Mouse (Mus musculus) CH12.LX (cell line): Measurements from ENCODE around the gene Tmc8. TPM values are rescaled to one million over a fixed set of nuclear protein-coding genes. Genes with fewer than 3 reads are reported as not detected.

Source experiments
- DNase-seq: peaks from one replicate; pipeline ENCODE4 v3.0.0-alpha.2; 2013; ENCODE audit errors: extremely low read depth
- H3K27ac ChIP-seq: 2 replicates; pipeline ENCODE4 v1.5.1; 2012; ENCODE audit warnings: low read depth, mild to moderate bottlenecking, control low read depth, moderate library complexity; ENCODE audit not compliant: insufficient read depth
- H3K27me3 ChIP-seq: replicated peaks from 2 replicates; pipeline ENCODE3; 2012; ENCODE audit warnings: inconsistent platforms
- H3K36me3 ChIP-seq, 2 experiments: replicated peaks in 1 of 2; 2 replicates each; pipeline versions ENCODE3 to v1.6.1; 2012; ENCODE audit warnings: inconsistent platforms in 1 of 2, low read length in 1 of 2, mild to moderate bottlenecking in 1 of 2, mixed read lengths in 1 of 2, moderate library complexity in 1 of 2; ENCODE audit not compliant: control insufficient read depth in 1 of 2, insufficient read depth in 1 of 2
- H3K4me1 ChIP-seq, 2 experiments: 2 replicates each; pipeline ENCODE4 v1.6.1; 2012; ENCODE audit warnings: inconsistent platforms in 1 of 2, moderate library complexity in 1 of 2; ENCODE audit not compliant: insufficient read depth in 2 of 2, control insufficient read depth in 1 of 2
- H3K4me2 ChIP-seq: 2 replicates; pipeline ENCODE4 v1.6.1; 2012; ENCODE audit warnings: low read depth, mild to moderate bottlenecking, control low read depth; ENCODE audit not compliant: poor library complexity, insufficient read depth, severe bottlenecking
- H3K4me3 ChIP-seq, 3 experiments: fragments of 150-350 bp in 1 of 3; sonication (generic) in 1 of 3; replicated peaks in 1 of 3; 2 replicates each; pipeline versions ENCODE3 to v1.5.1; 2011 to 2012; ENCODE audit warnings: low read depth in 2 of 3, low read length in 2 of 3, mild to moderate bottlenecking in 2 of 3, moderate library complexity in 2 of 3, control low read depth in 1 of 3, improper control_type of control experiment in 1 of 3, inconsistent platforms in 1 of 3, mixed read lengths in 1 of 3; ENCODE audit not compliant: poor library complexity in 1 of 3
- H3K79me2 ChIP-seq: replicated peaks from 2 replicates; pipeline ENCODE4 v1.6.1; 2012; ENCODE audit warnings: mild to moderate bottlenecking, moderate library complexity; ENCODE audit not compliant: control insufficient read depth, poor library complexity, insufficient read depth, severe bottlenecking; ENCODE audit errors: extremely low read depth
- H3K9ac ChIP-seq: 2 replicates; pipeline ENCODE4 v1.6.1; 2012; ENCODE audit warnings: low read depth, mild to moderate bottlenecking, control low read depth, moderate library complexity; ENCODE audit not compliant: insufficient read depth
- H3K9me3 ChIP-seq: replicated peaks from 2 replicates; pipeline ENCODE3; 2012; ENCODE audit warnings: low read length, inconsistent platforms, mixed read lengths
- BHLHE40 ChIP-seq: IDR thresholded peaks from 2 replicates; pipeline ENCODE4 v1.6.1; 2011; ENCODE audit warnings: mild to moderate bottlenecking, low read depth, low read length, improper control_type of control experiment
- ETS1 ChIP-seq: conservative IDR thresholded peaks from 2 replicates; pipeline ENCODE4 v1.6.1; 2012; ENCODE audit warnings: low read depth, mild to moderate bottlenecking, inconsistent platforms, low read length, improper control_type of control experiment, moderate library complexity
- HCFC1 ChIP-seq: IDR thresholded peaks from 2 replicates; pipeline ENCODE4 v1.6.1; 2012; ENCODE audit warnings: low read depth, mild to moderate bottlenecking, inconsistent platforms, low read length, improper control_type of control experiment
- MAX ChIP-seq: IDR thresholded peaks from 2 replicates; pipeline ENCODE4 v1.6.1; 2011; ENCODE audit warnings: low read length, improper control_type of control experiment
- NELFE ChIP-seq: IDR thresholded peaks from 2 replicates; pipeline ENCODE4 v1.6.1; 2011; ENCODE audit warnings: low read depth, low read length, improper control_type of control experiment
- NRF1 ChIP-seq: IDR thresholded peaks from 2 replicates; pipeline ENCODE4 v1.6.1; 2014; ENCODE audit warnings: low read depth, mild to moderate bottlenecking, inconsistent platforms, low read length, improper control_type of control experiment, moderate library complexity
- POLR2A ChIP-seq: IDR thresholded peaks from 2 replicates; pipeline ENCODE4 v1.6.1; 2011; ENCODE audit warnings: low read depth, mild to moderate bottlenecking, improper control_type of control experiment, low read length
- POLR2AphosphoS2 ChIP-seq: IDR thresholded peaks from 2 replicates; pipeline ENCODE4 v1.6.1; 2011; ENCODE audit warnings: low read depth, low read length, improper control_type of control experiment
- SIN3A ChIP-seq: IDR thresholded peaks from 2 replicates; pipeline ENCODE4 v1.6.1; 2012; ENCODE audit warnings: low read length, improper control_type of control experiment, inconsistent platforms
- TCF12 ChIP-seq: IDR thresholded peaks from 2 replicates; pipeline ENCODE4 v1.6.1; 2014; ENCODE audit warnings: low read depth, mild to moderate bottlenecking, inconsistent platforms, low read length, improper control_type of control experiment
- USF1 ChIP-seq: IDR thresholded peaks from 2 replicates; pipeline ENCODE4 v1.6.1; 2014; ENCODE audit warnings: low read depth, mild to moderate bottlenecking, inconsistent platforms, low read length, improper control_type of control experiment
- ZMIZ1 ChIP-seq: IDR thresholded peaks from 2 replicates; pipeline ENCODE4 v1.6.1; 2012; ENCODE audit warnings: low read depth, mild to moderate bottlenecking, inconsistent platforms, low read length, improper control_type of control experiment
- ZNF384 ChIP-seq: IDR thresholded peaks from 2 replicates; pipeline ENCODE4 v1.6.1; 2012; ENCODE audit warnings: low read depth, low read length, improper control_type of control experiment, inconsistent platforms
- dilution Hi-C: fragments of 300-500 bp; cut with MboI; formaldehyde crosslinking; loops from 2 replicates; pipeline ENCODE4 v1.14.3; 2020; ENCODE audit warnings: low sequenced_read_pairs; ENCODE audit not compliant: extremely low pct_unique_long_range_greater_than_20kb, extremely low pct_ligation_motif_present
- in situ Hi-C: fragments of 300-500 bp; cut with MboI; formaldehyde crosslinking; loops from 3 replicates; pipeline ENCODE4 v1.14.3; 2019; ENCODE audit warnings: low sequenced_read_pairs, low pct_ligation_motif_present, low pct_unique_long_range_greater_than_20kb, mixed read lengths
- polyA plus RNA-seq: library from polyadenylated mRNA; unstranded; fragments of >175 nt; gene quantifications from 2 replicates; pipeline ENCODE4 v1.2.1, GENCODE M21; 2012; ENCODE audit warnings: low read depth; ENCODE audit not compliant: insufficient read length
- total RNA-seq, 2 experiments: library from RNA; depleted of rRNA; stranded (reverse); fragments of 300-350 nt in 1 of 2; fragments of >200 nt in 1 of 2; gene quantifications; 2 replicates each; pipeline ENCODE4 v1.2.3; 2012 to 2014

Gene Tmc8
- total and polyA plus RNA-seq, 3 experiments, result 2.2 to 9.8 (median 6.1) TPM

GRCm38 (mm10) chr11:117826164-117826563 lies 44.3 kb downstream of the Tmc8 start (continued):
- TF ChIP-seq BHLHE40 (0 out of 2 replicates have a peak, but pooled peaks have one; percentile 8), USF1 (no peak), POLR2AphosphoS2 (no peak), ETS1 (no peak), NRF1 (peak; percentile 63)

- dilution Hi-C loops (no loop called here), in situ Hi-C loops (loop anchor here (5.0 to 10.0 kb wide), 3 partner anchors 35 to 352 kb away; no protein-coding TSS in a partner anchor)
- Histone ChIP-seq H3K4me2 (peak overlapping the region; percentile 89), H3K27me3 (no peaks in the 10 kb centered on the region), H3K4me3 (peak overlapping the region; percentile 64 to 77 (median 65)), H3K36me3 (peaks cover 18 to 32% of the 10 kb centered on the region in 2 experiments), H3K79me2 (peaks cover 51% of the 10 kb centered on the region), H3K4me1 (peaks cover 12 to 59% of the 10 kb centered on the region in 2 experiments), H3K27ac (peak overlapping the region; percentile 94), H3K9me3 (no peaks in the 10 kb centered on the region), H3K9ac (peak overlapping the region; percentile 85)
- peak; percentile 31 for DNase-seq
- TF ChIP-seq SIN3A (peak; percentile 71), MAX (0 out of 2 replicates have a peak, but pooled peaks have one; percentile 8), POLR2A (no peak), ZNF384 (0 out of 2 replicates have a peak, but pooled peaks have one; percentile 37), HCFC1 (no peak)
Observed at GRCm38 (mm10) chr11:117826916-117827315, 45.0 kb downstream of the Tmc8 start.

- Histone ChIP-seq H3K79me2 (peaks cover 48% of the 10 kb centered on the region), H3K9ac (peak overlapping the region; percentile 85), H3K27ac (peak overlapping the region; percentile 94), H3K4me3 (peak overlapping the region; percentile 64 to 77 (median 65)), H3K9me3 (no peaks in the 10 kb centered on the region), H3K27me3 (no peaks in the 10 kb centered on the region), H3K36me3 (peaks cover 13 to 28% of the 10 kb centered on the region in 2 experiments), H3K4me2 (peak overlapping the region; percentile 89), H3K4me1 (peaks cover 11 to 54% of the 10 kb centered on the region in 2 experiments)
- peak; percentile 35 for DNase-seq
- TF ChIP-seq ETS1 (peak; percentile 30; the same call in 1 of the 2 replicates), TCF12 (peak; percentile 66; the same call in 1 of the 2 replicates), ZMIZ1 (no peak), NELFE (no peak), SIN3A (peak; percentile 39; the same call in 1 of the 2 replicates), BHLHE40 (0 out of 2 replicates have a peak, but pooled peaks have one; percentile 28)
- dilution Hi-C loops (no loop called here), in situ Hi-C loops (loop anchor here (5.0 to 10.0 kb wide), 3 partner anchors 35 to 353 kb away; no protein-coding TSS in a partner anchor)
Observed at GRCm38 (mm10) chr11:117827386-117827785, 45.5 kb downstream of the Tmc8 start.
